Mouse (Mus musculus): Measurements from ENCODE around the gene Tmem114. TPM values are rescaled to one million over a fixed set of nuclear protein-coding genes. Genes with fewer than 3 reads are reported as not detected.
A peak's percentile ranks its signal among the peaks of the same experiment; 100 is the strongest.

Tmem114 gene
- polyA plus RNA-seq (2016; fragmentation: Nextera tagmentation; extraction: Ambion mirVana): not detected in 2 replicates

DNA sequence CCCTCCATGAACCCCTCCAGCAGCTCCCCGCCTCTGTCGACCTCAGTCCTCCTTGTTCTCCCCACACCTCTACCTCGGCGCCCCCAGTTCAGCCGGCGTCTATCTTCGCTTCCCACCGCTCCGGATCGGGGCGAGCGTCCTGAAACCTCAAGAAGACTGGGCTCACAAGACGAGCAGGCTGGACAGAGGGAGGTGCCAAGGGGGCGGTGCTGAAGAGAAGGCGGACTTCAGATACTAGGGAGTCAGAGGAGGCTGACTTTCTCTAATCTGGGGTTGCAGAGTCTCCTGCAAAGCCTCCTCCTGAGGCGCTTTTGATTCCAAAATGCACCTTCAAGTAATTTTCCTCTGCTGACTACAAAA lies at the start of gene Tmem114:
Gene Tmem114, minus strand, starts transcription at position 166 of the 360 bp plus-strand sequence.
- 5% methylated on average over 16 of the region's 16 CpGs for whole genome bisulfite sequencing
- Histone ChIP-seq H3K9me3 (replicated peaks) (no peaks in the 10 kb centered on the region), H3K27me3 (peaks cover 54% of the 10 kb centered on the region), H3K27ac (no peak within 1 kb of the TSS), H3K9ac (peak within 1 kb of the TSS; percentile 18; the same call in 1 of the 2 replicates), H3K4me1 (peaks cover 6% of the 10 kb centered on the region; the same call in 1 of the 2 replicates), H3K4me2 (replicated peaks) (peak within 1 kb of the TSS; percentile 59), H3K36me3 (no peaks in the 10 kb centered on the region), H3K4me3 (peak within 1 kb of the TSS; percentile 30)
- no peak for ATAC-seq (ENCODE audit: low FRiP score)

- peak; percentile 96 for ATAC-seq (ENCODE audit: low FRiP score)
- Histone ChIP-seq H3K4me3 (peak within 1 kb of the TSS; percentile 67), H3K36me3 (no peaks in the 10 kb centered on the region), H3K4me1 (peaks cover 9% of the 10 kb centered on the region), H3K27ac (peak within 1 kb of the TSS; percentile 70), H3K27me3 (peaks cover 6% of the 10 kb centered on the region; the same call in 1 of the 2 replicates), H3K4me2 (replicated peaks) (peak within 1 kb of the TSS; percentile 69), H3K9me3 (replicated peaks) (no peaks in the 10 kb centered on the region), H3K9ac (peak within 1 kb of the TSS; percentile 70)
- under 1% methylated on average over 48 of the region's 48 CpGs for WGBS
Observed at GRCm38 (mm10) chr16:8470603-8471481, 45.9 kb upstream of the Tmem114 start, which contains the start of gene Mettl22. TSS of gene Mettl22 (plus strand) at chr16:8470788.

GRCm38 (mm10) chr16:8470132-8470531 lies 45.2 kb upstream of the Tmem114 start:
- H3K4me3 ChIP-seq: peak overlapping the region; percentile 67; the same call in 1 of the 2 replicates

GRCm38 (mm10) chr16:8459098-8459497 lies 34.2 kb upstream of the Tmem114 start:
- no peak for ATAC-seq (ENCODE audit: low FRiP score)
- no peaks in the 10 kb centered on the region for H3K9me3 ChIP-seq (replicated peaks)
- peaks cover 2% of the 10 kb centered on the region for H3K27me3 ChIP-seq
- H3K36me3 ChIP-seq: no peaks in the 10 kb centered on the region
- 35% methylated on average over 6 of the region's 6 CpGs for WGBS
- H3K4me2 ChIP-seq (replicated peaks): no peak overlapping the region
- no peak overlapping the region for H3K4me3 ChIP-seq
- H3K9ac ChIP-seq: no peak overlapping the region
- H3K27ac ChIP-seq: no peak overlapping the region
- H3K4me1 ChIP-seq: peaks cover 3% of the 10 kb centered on the region; the same call in 1 of the 2 replicates

More at GRCm38 (mm10) chr16:8470132-8470531, 45.2 kb upstream of the Tmem114 start:
- no peaks in the 10 kb centered on the region for H3K9me3 ChIP-seq (replicated peaks)
- peak overlapping the region; percentile 69 for H3K4me2 ChIP-seq (replicated peaks)
- no peak overlapping the region for H3K27ac ChIP-seq
- peak; percentile 70 for ATAC-seq (ENCODE audit: low FRiP score)
- H3K9ac ChIP-seq: no peak overlapping the region
- peaks cover 9% of the 10 kb centered on the region for H3K4me1 ChIP-seq
- H3K36me3 ChIP-seq: no peaks in the 10 kb centered on the region
- peaks cover 6% of the 10 kb centered on the region; the same call in 1 of the 2 replicates for H3K27me3 ChIP-seq
- WGBS: 83% methylated on average over 2 of the region's 2 CpGs

GRCm38 (mm10) chr16:8458391-8458790 lies 33.5 kb upstream of the Tmem114 start:
- WGBS: 89% methylated on average over 4 of the region's 4 CpGs
- no peak overlapping the region for H3K4me2 ChIP-seq (replicated peaks)

GRCm38 (mm10) chr16:8455221-8455620 lies 30.3 kb upstream of the Tmem114 start:
- Histone ChIP-seq H3K9ac (no peak overlapping the region), H3K9me3 (replicated peaks) (no peaks in the 10 kb centered on the region), H3K4me2 (replicated peaks) (no peak overlapping the region), H3K36me3 (no peaks in the 10 kb centered on the region), H3K4me1 (peaks cover 3% of the 10 kb centered on the region; the same call in 1 of the 2 replicates), H3K4me3 (no peak overlapping the region), H3K27me3 (peaks cover 2% of the 10 kb centered on the region), H3K27ac (no peak overlapping the region)
- ATAC-seq (ENCODE audit: low FRiP score): no peak
- 50% methylated on average over 2 of the region's 2 CpGs for WGBS

More at GRCm38 (mm10) chr16:8458391-8458790, 33.5 kb upstream of the Tmem114 start:
- Histone ChIP-seq H3K9me3 (replicated peaks) (no peaks in the 10 kb centered on the region), H3K4me1 (peaks cover 3% of the 10 kb centered on the region; the same call in 1 of the 2 replicates), H3K9ac (no peak overlapping the region), H3K36me3 (no peaks in the 10 kb centered on the region), H3K4me3 (no peak overlapping the region), H3K27ac (no peak overlapping the region), H3K27me3 (peaks cover 2% of the 10 kb centered on the region)
- ATAC-seq (ENCODE audit: low FRiP score): no peak

GRCm38 (mm10) chr16:8453301-8453700 lies 28.4 kb upstream of the Tmem114 start:
- WGBS: 90% methylated on average over 2 of the region's 2 CpGs
- Histone ChIP-seq H3K27me3 (peaks cover 2% of the 10 kb centered on the region), H3K9ac (no peak overlapping the region), H3K36me3 (no peaks in the 10 kb centered on the region), H3K27ac (no peak overlapping the region), H3K4me2 (replicated peaks) (no peak overlapping the region), H3K9me3 (replicated peaks) (no peaks in the 10 kb centered on the region), H3K4me1 (peaks cover 3% of the 10 kb centered on the region; the same call in 1 of the 2 replicates), H3K4me3 (no peak overlapping the region)
- ATAC-seq (ENCODE audit: low FRiP score): no peak

- WGBS: 91% methylated on average over 6 of the region's 6 CpGs
- Histone ChIP-seq H3K27me3 (no peaks in the 10 kb centered on the region), H3K4me3 (no peak overlapping the region), H3K27ac (no peak overlapping the region), H3K9me3 (replicated peaks) (no peaks in the 10 kb centered on the region), H3K9ac (no peak overlapping the region), H3K4me1 (no peaks in the 10 kb centered on the region), H3K36me3 (no peaks in the 10 kb centered on the region), H3K4me2 (replicated peaks) (no peak overlapping the region)
- no peak for ATAC-seq (ENCODE audit: low FRiP score)
Observed at GRCm38 (mm10) chr16:8446256-8446655, 21.3 kb upstream of the Tmem114 start.

GRCm38 (mm10) chr16:8444911-8445310 lies 20.0 kb upstream of the Tmem114 start:
- no peak overlapping the region for H3K4me2 ChIP-seq (replicated peaks)
- no peaks in the 10 kb centered on the region for H3K9me3 ChIP-seq (replicated peaks)
- no peak overlapping the region for H3K4me3 ChIP-seq
- H3K4me1 ChIP-seq: no peaks in the 10 kb centered on the region
- H3K36me3 ChIP-seq: no peaks in the 10 kb centered on the region
- H3K27ac ChIP-seq: no peak overlapping the region
- no peaks in the 10 kb centered on the region for H3K27me3 ChIP-seq
- 78% methylated on average over 7 of the region's 7 CpGs for WGBS
- no peak for ATAC-seq (ENCODE audit: low FRiP score)
- no peak overlapping the region for H3K9ac ChIP-seq

GRCm38 (mm10) chr16:8432616-8433015 lies 7.7 kb upstream of the Tmem114 start:
- H3K27ac ChIP-seq: no peak overlapping the region
- H3K4me2 ChIP-seq (replicated peaks): no peak overlapping the region
- H3K9me3 ChIP-seq (replicated peaks): no peaks in the 10 kb centered on the region
- WGBS: 85% methylated on average over 3 of the region's 3 CpGs
- ATAC-seq (ENCODE audit: low FRiP score): no peak
- H3K4me1 ChIP-seq: no peaks in the 10 kb centered on the region; the same call in 1 of the 2 replicates
- H3K9ac ChIP-seq: no peak overlapping the region
- no peak overlapping the region for H3K4me3 ChIP-seq
- H3K27me3 ChIP-seq: peaks cover 2% of the 10 kb centered on the region; the same call in 1 of the 2 replicates
- H3K36me3 ChIP-seq: no peaks in the 10 kb centered on the region

DNA sequence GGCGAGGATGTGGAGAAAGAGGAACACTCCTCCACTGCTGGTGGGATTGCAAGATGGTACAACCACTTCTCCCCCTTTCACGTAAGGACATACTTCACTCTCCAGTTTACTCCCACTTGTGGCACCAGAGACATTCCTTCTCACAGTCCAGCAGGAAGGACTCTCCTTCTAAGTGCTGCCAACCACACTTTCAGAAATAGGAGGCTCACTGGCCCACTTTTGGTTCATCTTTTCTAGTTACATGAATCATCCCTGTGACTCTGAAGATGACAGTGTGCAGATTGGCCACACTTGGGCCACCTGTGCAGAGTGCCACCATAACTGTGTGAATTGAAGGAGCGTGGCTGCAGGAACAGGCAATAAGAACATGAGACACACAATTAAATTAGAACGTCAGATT lies 4.6 kb upstream of the Tmem114 start:
- no peaks in the 10 kb centered on the region for H3K9me3 ChIP-seq (replicated peaks)
- H3K4me3 ChIP-seq: no peak overlapping the region
- WGBS: 90% methylated on average over 4 of the region's 4 CpGs
- no peaks in the 10 kb centered on the region for H3K36me3 ChIP-seq
- no peak overlapping the region for H3K9ac ChIP-seq
- H3K27me3 ChIP-seq: peaks cover 31% of the 10 kb centered on the region
- peaks cover 2% of the 10 kb centered on the region for H3K4me1 ChIP-seq
- no peak overlapping the region for H3K4me2 ChIP-seq (replicated peaks)
- ATAC-seq (ENCODE audit: low FRiP score): no peak
- no peak overlapping the region for H3K27ac ChIP-seq

GRCm38 (mm10) chr16:8425736-8426135 lies 800 bp upstream of the Tmem114 start:
- H3K27me3 ChIP-seq: peaks cover 54% of the 10 kb centered on the region

More at GRCm38 (mm10) chr16:8425736-8426135, 800 bp upstream of the Tmem114 start:
- Histone ChIP-seq H3K36me3 (no peaks in the 10 kb centered on the region), H3K4me3 (no peak overlapping the region), H3K4me1 (peaks cover 6% of the 10 kb centered on the region; the same call in 1 of the 2 replicates), H3K9ac (no peak overlapping the region), H3K27ac (no peak overlapping the region), H3K4me2 (replicated peaks) (no peak overlapping the region), H3K9me3 (replicated peaks) (no peaks in the 10 kb centered on the region)
- WGBS: 85% methylated on average over 5 of the region's 5 CpGs
- no peak for ATAC-seq (ENCODE audit: low FRiP score)
